Mouse (Mus musculus) forebrain, embryonic 12.5 days (tissue): ENCODE data around the gene Urb1. TPM values are rescaled to one million over a fixed set of nuclear protein-coding genes. Genes with fewer than 3 reads are reported as not detected.

Source experiments
- ATAC-seq: fragments of 200-750 bp; cut with Nextera tagmentation; 2 replicates; pipeline ENCODE4 v1.8.0; 2017; ENCODE audit warnings: moderate TSS enrichment; ENCODE audit not compliant: low FRiP score
- H3K27ac ChIP-seq: fragments of 300-500 bp; sonication (generic); 2 replicates; pipeline ENCODE4 v1.5.1; 2016; ENCODE audit warnings: mild to moderate bottlenecking
- H3K27me3 ChIP-seq: fragments of 300-500 bp; sonication (generic); 2 replicates; pipeline ENCODE4 v1.6.1; 2016; ENCODE audit warnings: mild to moderate bottlenecking
- H3K36me3 ChIP-seq: fragments of 300-500 bp; sonication (generic); replicated peaks from 2 replicates; pipeline ENCODE4 v1.6.1; 2016; ENCODE audit warnings: mild to moderate bottlenecking
- H3K4me1 ChIP-seq: fragments of 300-500 bp; sonication (generic); 2 replicates; pipeline ENCODE4 v1.6.1; 2016
- H3K4me2 ChIP-seq: fragments of 300-500 bp; sonication (generic); 2 replicates; pipeline ENCODE4 v1.6.1; 2016; ENCODE audit warnings: mild to moderate bottlenecking, moderate library complexity
- H3K4me3 ChIP-seq: fragments of 300-500 bp; sonication (generic); replicated peaks from 2 replicates; pipeline ENCODE4 v1.5.1; 2016; ENCODE audit warnings: mild to moderate bottlenecking
- H3K9ac ChIP-seq: fragments of 300-500 bp; sonication (generic); 2 replicates; pipeline ENCODE4 v1.6.1; 2016; ENCODE audit warnings: mild to moderate bottlenecking
- H3K9me3 ChIP-seq: fragments of 300-500 bp; sonication (generic); 2 replicates; pipeline ENCODE4 v1.6.1; 2016
- WGBS: fragments of 180-500 bp; shearing (Covaris S2); methylation state at CpG from one replicate; pipeline ENCODE4 v1.1.7; 2016; 5-methylcytosine and 5-hydroxymethylcytosine counted together
- polyA plus RNA-seq: library from polyadenylated mRNA; unstranded; fragments of >200 nt; fragmentation: Nextera tagmentation; extraction: Ambion mirVana; gene quantifications from 2 replicates; pipeline ENCODE4 v1.2.1, GENCODE M21; 2016

Gene Urb1
- 13.6 and 13.9 TPM in 2 replicates for polyA plus RNA-seq

- peak within 1 kb of the TSS; percentile 66 for H3K4me2 ChIP-seq
- peak within 1 kb of the TSS; percentile 71 for H3K4me3 ChIP-seq
- H3K4me1 ChIP-seq: peaks cover 10% of the 10 kb centered on the region
- H3K36me3 ChIP-seq: peaks cover 3% of the 10 kb centered on the region; the same call in 1 of the 2 replicates
- peak within 1 kb of the TSS; percentile 73 for H3K27ac ChIP-seq
- H3K9ac ChIP-seq: peak within 1 kb of the TSS; percentile 49
- no peaks in the 10 kb centered on the region for H3K9me3 ChIP-seq
- WGBS: under 1% methylated on average over 47 of the region's 47 CpGs
- H3K27me3 ChIP-seq: no peaks in the 10 kb centered on the region
- ATAC-seq: peak; percentile 97
Measured at GRCm38 (mm10) chr16:90809975-90810715, at the start of gene Urb1. Gene Urb1, minus strand, starts transcription at chr16:90810413.

- no peak overlapping the region for H3K27ac ChIP-seq
- H3K27me3 ChIP-seq: no peaks in the 10 kb centered on the region
- no peak overlapping the region for H3K4me2 ChIP-seq
- no peaks in the 10 kb centered on the region for H3K36me3 ChIP-seq
- ATAC-seq: no peak
- no peak overlapping the region for H3K4me3 ChIP-seq
- H3K9me3 ChIP-seq: no peaks in the 10 kb centered on the region
- no peaks in the 10 kb centered on the region for H3K4me1 ChIP-seq
- no peak overlapping the region for H3K9ac ChIP-seq
- 91% methylated on average over 4 of the region's 4 CpGs for WGBS
Measured at GRCm38 (mm10) chr16:90858206-90858605, 48.0 kb upstream of the Urb1 start.

- ATAC-seq: no peak
- Histone ChIP-seq H3K27me3 (no peaks in the 10 kb centered on the region), H3K4me3 (no peak overlapping the region), H3K4me1 (peaks cover 5% of the 10 kb centered on the region), H3K36me3 (no peaks in the 10 kb centered on the region), H3K27ac (no peak overlapping the region), H3K4me2 (no peak overlapping the region), H3K9me3 (no peaks in the 10 kb centered on the region), H3K9ac (no peak overlapping the region)
- 90% methylated on average over 6 of the region's 6 CpGs for WGBS
Measured at GRCm38 (mm10) chr16:90856552-90857200, 46.5 kb upstream of the Urb1 start.

GRCm38 (mm10) chr16:90851621-90852334 lies 41.6 kb upstream of the Urb1 start:
- Histone ChIP-seq H3K36me3 (no peaks in the 10 kb centered on the region), H3K9ac (no peak overlapping the region), H3K4me1 (peaks cover 22% of the 10 kb centered on the region), H3K4me2 (no peak overlapping the region), H3K27ac (no peak overlapping the region), H3K9me3 (no peaks in the 10 kb centered on the region), H3K4me3 (no peak overlapping the region), H3K27me3 (no peaks in the 10 kb centered on the region)
- WGBS: 51% methylated on average over 11 of the region's 11 CpGs
- ATAC-seq: no peak

GRCm38 (mm10) chr16:90850881-90851280 lies 40.7 kb upstream of the Urb1 start:
- H3K4me3 ChIP-seq: no peak overlapping the region
- WGBS: 38% methylated on average over 7 of the region's 7 CpGs
- no peaks in the 10 kb centered on the region for H3K9me3 ChIP-seq
- no peak overlapping the region for H3K27ac ChIP-seq
- H3K36me3 ChIP-seq: no peaks in the 10 kb centered on the region
- H3K9ac ChIP-seq: no peak overlapping the region
- peaks cover 26% of the 10 kb centered on the region for H3K4me1 ChIP-seq
- no peaks in the 10 kb centered on the region for H3K27me3 ChIP-seq
- peak; percentile 37; the same call in 1 of the 2 replicates for ATAC-seq
- no peak overlapping the region for H3K4me2 ChIP-seq

- no peaks in the 10 kb centered on the region for H3K9me3 ChIP-seq
- ATAC-seq: peak; percentile 48; the same call in 1 of the 2 replicates
- peaks cover 41% of the 10 kb centered on the region for H3K4me1 ChIP-seq
- no peak overlapping the region for H3K4me3 ChIP-seq
- no peak overlapping the region for H3K4me2 ChIP-seq
- H3K27ac ChIP-seq: no peak overlapping the region
- no peaks in the 10 kb centered on the region for H3K27me3 ChIP-seq
- H3K9ac ChIP-seq: no peak overlapping the region
- no peaks in the 10 kb centered on the region for H3K36me3 ChIP-seq
- 50% methylated on average over 12 of the region's 12 CpGs for WGBS
Measured at GRCm38 (mm10) chr16:90849262-90849661, 39.0 kb upstream of the Urb1 start.

GRCm38 (mm10) chr16:90848697-90849096 lies 38.5 kb upstream of the Urb1 start:
- ATAC-seq: no peak
- Histone ChIP-seq H3K27me3 (no peaks in the 10 kb centered on the region), H3K9ac (no peak overlapping the region), H3K9me3 (no peaks in the 10 kb centered on the region), H3K4me2 (no peak overlapping the region), H3K36me3 (no peaks in the 10 kb centered on the region), H3K27ac (no peak overlapping the region), H3K4me3 (no peak overlapping the region), H3K4me1 (peaks cover 41% of the 10 kb centered on the region)
- 81% methylated on average over 7 of the region's 7 CpGs for WGBS

- Histone ChIP-seq H3K27ac (peak overlapping the region; percentile 46; the same call in 1 of the 2 replicates), H3K27me3 (no peaks in the 10 kb centered on the region), H3K4me1 (peaks cover 57% of the 10 kb centered on the region), H3K4me3 (no peak overlapping the region), H3K9ac (no peak overlapping the region), H3K9me3 (no peaks in the 10 kb centered on the region), H3K36me3 (no peaks in the 10 kb centered on the region), H3K4me2 (no peak overlapping the region)
- 68% methylated on average over 13 of the region's 13 CpGs for WGBS
- no peak for ATAC-seq
Measured at GRCm38 (mm10) chr16:90845591-90845990, 35.4 kb upstream of the Urb1 start.

- no peak for ATAC-seq
- 59% methylated on average over 6 of the region's 6 CpGs for WGBS
- no peaks in the 10 kb centered on the region for H3K36me3 ChIP-seq
- H3K4me1 ChIP-seq: peaks cover 55% of the 10 kb centered on the region
- H3K9ac ChIP-seq: no peak overlapping the region
- H3K4me2 ChIP-seq: no peak overlapping the region
- no peaks in the 10 kb centered on the region for H3K27me3 ChIP-seq
- no peak overlapping the region for H3K4me3 ChIP-seq
- no peaks in the 10 kb centered on the region for H3K9me3 ChIP-seq
- H3K27ac ChIP-seq: peak overlapping the region; percentile 46
Measured at GRCm38 (mm10) chr16:90845038-90845437, 34.8 kb upstream of the Urb1 start.

GRCm38 (mm10) chr16:90842164-90842563 lies 32.0 kb upstream of the Urb1 start:
- Histone ChIP-seq H3K9ac (no peak overlapping the region), H3K4me2 (peak overlapping the region; percentile 21), H3K4me1 (peaks cover 48% of the 10 kb centered on the region), H3K9me3 (no peaks in the 10 kb centered on the region), H3K4me3 (no peak overlapping the region), H3K36me3 (no peaks in the 10 kb centered on the region), H3K27me3 (peaks cover 3% of the 10 kb centered on the region; the same call in 1 of the 2 replicates), H3K27ac (peak overlapping the region; percentile 76)
- WGBS: 22% methylated on average over 9 of the region's 9 CpGs
- ATAC-seq: peak; percentile 62

GRCm38 (mm10) chr16:90837431-90837830 lies 27.2 kb upstream of the Urb1 start:
- peaks cover 35% of the 10 kb centered on the region for H3K4me1 ChIP-seq
- H3K9ac ChIP-seq: no peak overlapping the region
- H3K27me3 ChIP-seq: peaks cover 25% of the 10 kb centered on the region
- H3K4me3 ChIP-seq: no peak overlapping the region
- no peak for ATAC-seq
- H3K36me3 ChIP-seq: no peaks in the 10 kb centered on the region
- 0 out of 2 replicates have a peak overlapping the region, but pooled peaks have one; percentile 8 for H3K27ac ChIP-seq
- no peak overlapping the region for H3K4me2 ChIP-seq
- H3K9me3 ChIP-seq: no peaks in the 10 kb centered on the region
- WGBS: 64% methylated on average over 8 of the region's 8 CpGs
